ENCODE assay signal across 23 mouse cellular contexts in genomic region chr3:124011685-124012084, GRCm38 (mm10).
A peak's percentile ranks its signal among the peaks of the same experiment; 100 is the strongest.
DNase-seq lines count a peak whose midpoint lies in the region; ATAC-seq and TF ChIP-seq lines count a peak whose summit lies in the region.
"Had no signal": no experiment of that assay in that cellular context is flagged by ENCODE, and none has a peak within 500 bp of the region (broad histone marks: within the 10 kb centered on the region; RNA-seq: fewer than 3 reads in every experiment).

No protein-coding gene starts in this region.

- no peak overlapping the region for H3K4me2 ChIP-seq in embryonic facial prominence, embryonic 14.5 days (ENCODE audit: low read depth, low read length)
- H3K4me2 ChIP-seq in embryonic facial prominence, embryonic 15.5 days (replicated peaks): no peak overlapping the region

- no peak overlapping the region for H3K4me3 ChIP-seq in embryonic facial prominence, embryonic 14.5 days (ENCODE audit: low read depth, low read length)
- H3K4me3 ChIP-seq in embryonic facial prominence, embryonic 10.5 days: no peak overlapping the region
- no peak overlapping the region for H3K4me3 ChIP-seq in embryonic facial prominence, embryonic 15.5 days (replicated peaks)

- TF ChIP-seq CTCF in brain, embryonic 14.5 days (IDR thresholded peaks at IDR 0.05; ENCODE audit: borderline replicate concordance, extremely low read depth, insufficient read depth, insufficient read length): no peak

- H3K27ac ChIP-seq in embryonic facial prominence, embryonic 14.5 days (replicated peaks; ENCODE audit: low read depth, low read length): no peak overlapping the region
- no peak overlapping the region for H3K27ac ChIP-seq in embryonic facial prominence, embryonic 10.5 days (replicated peaks)
- H3K27ac ChIP-seq in embryonic facial prominence, embryonic 15.5 days (replicated peaks): no peak overlapping the region

- no peak overlapping the region for H3K9ac ChIP-seq in embryonic facial prominence, embryonic 14.5 days (ENCODE audit: low read depth, low read length)
- H3K9ac ChIP-seq in embryonic facial prominence, embryonic 15.5 days: no peak overlapping the region

- H3K27me3 ChIP-seq in embryonic facial prominence, embryonic 14.5 days (replicated peaks; ENCODE audit: control insufficient read depth, insufficient read depth, low read length): no peaks in the 10 kb centered on the region
- H3K27me3 ChIP-seq in embryonic facial prominence, embryonic 10.5 days (replicated peaks; ENCODE audit: low read depth, poor library complexity, severe bottlenecking): no peaks in the 10 kb centered on the region
- no peaks in the 10 kb centered on the region for H3K27me3 ChIP-seq in embryonic facial prominence, embryonic 15.5 days
- H3K27me3 ChIP-seq: CH12.LX, Patski had no signal

- WGBS in embryonic facial prominence, embryonic 14.5 days: 81% methylated on average over 1 of the region's 1 CpGs
- 86% methylated on average over 1 of the region's 1 CpGs for WGBS in embryonic facial prominence, embryonic 10.5 days
- WGBS in embryonic facial prominence, embryonic 15.5 days: 91% methylated on average over 1 of the region's 1 CpGs

- no peaks in the 10 kb centered on the region for H3K36me3 ChIP-seq in embryonic facial prominence, embryonic 14.5 days (ENCODE audit: control insufficient read depth, insufficient read depth, low read length)
- no peaks in the 10 kb centered on the region for H3K36me3 ChIP-seq in embryonic facial prominence, embryonic 10.5 days (replicated peaks)
- H3K36me3 ChIP-seq in embryonic facial prominence, embryonic 15.5 days: no peaks in the 10 kb centered on the region
- H3K36me3 ChIP-seq: G1E had no signal

- ATAC-seq in embryonic facial prominence, embryonic 14.5 days (ENCODE audit: low read depth): peak; percentile 94
- ATAC-seq in embryonic facial prominence, embryonic 15.5 days (ENCODE audit: insufficient number of reproducible peaks, low FRiP score, low TSS enrichment, low read depth): peak; percentile 85
- ATAC-seq: activated CD4-positive, CD25-positive, alpha-beta regulatory T cell, adult 4 months; CD4-positive, CD25-positive, alpha-beta regulatory T cell, adult 4 months; Patski had no signal

- peak; percentile 20 for DNase-seq in embryonic facial prominence, embryonic 14.5 days (ENCODE audit: low spot score)
- no peak for DNase-seq in embryonic facial prominence, embryonic 10.5 days (ENCODE audit: low spot score)
- DNase-seq in brain, embryonic 14.5 days (ENCODE audit: low read depth): peak; percentile 15
- no peak for DNase-seq in layer of hippocampus, adult 9-11 months
- no peak for DNase-seq in adrenal gland, adult (ENCODE audit: inconsistent age in 2 of 2, low spot score in 1 of 2)
- DNase-seq: adrenal gland, adult 2 months; adrenal gland, adult 8-10 months; adrenal gland, postnatal 10 days; adrenal gland, postnatal 14 days; adrenal gland, postnatal 25 days; adrenal gland, postnatal 36 days; B cell, adult 2 months; cerebellum, adult 11 months; cerebellum, adult 11-12 months; cerebellum, adult 18-20 months; cerebellum, adult 2 months; cerebellum, adult 8-10 months had no signal

- no peaks in the 10 kb centered on the region for H3K9me3 ChIP-seq in embryonic facial prominence, embryonic 14.5 days (ENCODE audit: control insufficient read depth, low read length)
- H3K9me3 ChIP-seq in embryonic facial prominence, embryonic 10.5 days: no peaks in the 10 kb centered on the region
- H3K9me3 ChIP-seq in embryonic facial prominence, embryonic 15.5 days (replicated peaks): no peaks in the 10 kb centered on the region

- TF ChIP-seq POLR2A in brain, embryonic 14.5 days (IDR thresholded peaks at IDR 0.05; ENCODE audit: borderline replicate concordance, extremely low read depth, insufficient read depth, insufficient read length, poor library complexity, severe bottlenecking): no peak

- H3K4me1 ChIP-seq in embryonic facial prominence, embryonic 14.5 days (ENCODE audit: control insufficient read depth, insufficient read depth, low read length): no peaks in the 10 kb centered on the region
- no peaks in the 10 kb centered on the region for H3K4me1 ChIP-seq in embryonic facial prominence, embryonic 10.5 days
- H3K4me1 ChIP-seq in embryonic facial prominence, embryonic 15.5 days: no peaks in the 10 kb centered on the region

Comparison
In these comparisons a context has a peak if more than half of its experiments do, and no peak if none do; other contexts are left out.
1. DNase-seq: peak in embryonic facial prominence, embryonic 14.5 days (single experiment) and brain, embryonic 14.5 days (single experiment); none in embryonic facial prominence, embryonic 10.5 days (single experiment), layer of hippocampus, adult 9-11 months (single experiment) and adrenal gland, adult (0 of 2).